Mouse (Mus musculus) kidney, adult 2 months (tissue): ENCODE measurements around the gene Pidd1.
A peak's percentile ranks its signal among the peaks of the same experiment; 100 is the strongest.

Source experiments
- CTCF ChIP-seq: fragments of 200-500 bp; conservative IDR thresholded peaks from 2 replicates; pipeline ENCODE4 v1.5.1; 2011; ENCODE audit warnings: low read depth, mild to moderate bottlenecking, control low read depth, low read length, moderate library complexity, mixed read lengths; ENCODE audit not compliant: insufficient read depth, insufficient read length
- POLR2A ChIP-seq: fragments of 200-500 bp; IDR thresholded peaks from one replicate; pipeline ENCODE4 v1.6.1; 2011; ENCODE audit warnings: low read depth, low read length, control low read depth

GRCm38 (mm10) chr7:141481498-141482401 is 37.9 kb upstream of the Pidd1 start:
- peak; percentile 40; the same call in 1 of the 2 replicates for TF ChIP-seq CTCF
- TF ChIP-seq POLR2A = no peak
